Mouse (Mus musculus): ENCODE measurements around the gene Rere. TPM values are rescaled to one million over a fixed set of nuclear protein-coding genes. Genes with fewer than 3 reads are reported as not detected.

Gene Rere
- polyA plus RNA-seq, 1 experiment from 2014 or later: 18.0 TPM

DNA sequence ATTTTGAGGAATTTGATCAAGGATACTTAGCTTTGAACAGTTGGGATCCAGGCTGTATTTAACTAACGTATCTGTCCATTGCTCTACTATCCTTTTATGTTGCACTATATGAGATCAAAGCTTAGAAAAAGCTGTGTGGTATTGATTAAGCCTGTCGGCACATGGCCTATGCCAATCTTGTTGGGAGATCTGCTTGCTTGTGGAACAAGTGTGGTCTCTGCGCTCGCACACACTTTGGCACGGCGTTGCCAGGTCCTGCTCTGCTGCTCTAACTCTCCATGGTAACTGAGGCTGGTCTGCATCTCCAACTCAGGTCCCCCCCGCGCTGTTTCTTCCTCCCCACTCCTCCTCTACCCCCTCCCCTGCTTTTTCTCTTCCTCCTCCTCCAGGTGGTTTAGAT is 112.2 kb downstream of the Rere start:
- WGBS: 66% methylated on average over 8 of the region's 8 CpGs

DNA sequence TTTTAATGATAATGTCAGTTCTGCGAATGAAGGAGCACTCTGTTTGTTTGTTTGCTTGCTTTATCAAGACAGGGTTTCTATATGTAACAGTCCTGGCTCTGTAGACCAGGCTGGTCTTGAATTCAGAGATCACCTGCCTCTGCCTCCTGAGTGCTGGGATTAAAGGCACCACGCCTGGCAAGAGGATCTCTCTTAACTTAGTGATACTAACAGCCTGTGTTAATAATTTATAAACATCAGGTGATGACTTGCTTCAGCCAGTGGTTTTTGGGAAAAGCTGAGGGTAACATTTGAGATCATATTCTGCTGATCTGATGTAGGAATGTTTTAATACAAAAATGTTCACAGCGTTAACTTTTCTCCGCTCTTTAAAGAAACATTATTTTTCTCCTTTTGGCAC is 112.6 kb downstream of the Rere start:
- no peak overlapping the region for H3K4me3 ChIP-seq (ENCODE audit: low read length)
- no peaks in the 10 kb centered on the region for H3K27me3 ChIP-seq (ENCODE audit: control insufficient read depth, insufficient read depth, low read length)
- WGBS: 85% methylated on average over 4 of the region's 4 CpGs
- ATAC-seq (replicated peaks; ENCODE audit: extremely low read depth, insufficient read depth, low FRiP score): no peak
- H3K4me1 ChIP-seq (ENCODE audit: control insufficient read depth, insufficient read depth, low read length): peaks cover 44% of the 10 kb centered on the region
- no peak overlapping the region for H3K9ac ChIP-seq (ENCODE audit: low read length)
- H3K9me3 ChIP-seq (replicated peaks; ENCODE audit: control insufficient read depth, low read length): no peaks in the 10 kb centered on the region
- no peaks in the 10 kb centered on the region; the same call in 1 of the 2 replicates for H3K36me3 ChIP-seq (ENCODE audit: control insufficient read depth, insufficient read depth)
- no peak overlapping the region for H3K27ac ChIP-seq (ENCODE audit: low read length)
- no peak overlapping the region for H3K4me2 ChIP-seq (ENCODE audit: low read depth, low read length)

More for the DNA sequence above, 112.2 kb downstream of the Rere start:
- H3K27ac ChIP-seq (ENCODE audit: low read length): no peak overlapping the region
- no peak overlapping the region for H3K4me2 ChIP-seq (ENCODE audit: low read depth, low read length)
- H3K9ac ChIP-seq (ENCODE audit: low read length): no peak overlapping the region
- H3K27me3 ChIP-seq (ENCODE audit: control insufficient read depth, insufficient read depth, low read length): no peaks in the 10 kb centered on the region
- no peak overlapping the region for H3K4me3 ChIP-seq (ENCODE audit: low read length)
- H3K4me1 ChIP-seq (ENCODE audit: control insufficient read depth, insufficient read depth, low read length): peaks cover 47% of the 10 kb centered on the region
- no peaks in the 10 kb centered on the region for H3K9me3 ChIP-seq (replicated peaks; ENCODE audit: control insufficient read depth, low read length)
- ATAC-seq (replicated peaks; ENCODE audit: extremely low read depth, insufficient read depth, low FRiP score): no peak
- H3K36me3 ChIP-seq (ENCODE audit: control insufficient read depth, insufficient read depth): no peaks in the 10 kb centered on the region; the same call in 1 of the 2 replicates

DNA sequence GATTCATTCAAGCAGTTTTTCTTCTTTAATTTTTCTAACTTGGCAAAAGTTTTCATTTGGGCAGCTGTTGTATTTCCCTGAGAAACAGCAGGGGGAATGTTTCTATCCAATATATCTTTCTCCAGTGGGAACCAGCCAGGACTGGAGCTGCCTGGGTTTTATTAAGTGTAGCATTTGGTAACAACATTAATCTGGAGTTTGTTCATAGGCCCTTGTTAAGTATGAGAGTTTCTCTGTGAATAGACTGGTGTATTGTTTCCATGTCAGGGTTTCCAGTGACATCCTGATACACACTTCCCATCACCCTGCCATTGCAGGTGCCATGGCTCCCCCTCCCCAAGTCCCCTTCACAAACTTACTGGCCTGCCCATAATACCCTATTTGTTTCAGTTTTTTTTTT is 114.9 kb downstream of the Rere start:
- Histone ChIP-seq H3K9me3 (replicated peaks; ENCODE audit: control insufficient read depth, low read length) (no peaks in the 10 kb centered on the region), H3K9ac (ENCODE audit: low read length) (peak overlapping the region; percentile 8; the same call in 1 of the 2 replicates), H3K27me3 (ENCODE audit: control insufficient read depth, insufficient read depth, low read length) (no peaks in the 10 kb centered on the region), H3K36me3 (ENCODE audit: control insufficient read depth, insufficient read depth) (no peaks in the 10 kb centered on the region), H3K27ac (ENCODE audit: low read length) (peak overlapping the region; percentile 81), H3K4me1 (ENCODE audit: control insufficient read depth, insufficient read depth, low read length) (peaks cover 55% of the 10 kb centered on the region), H3K4me3 (ENCODE audit: low read length) (no peak overlapping the region), H3K4me2 (ENCODE audit: low read depth, low read length) (peak overlapping the region; percentile 40)
- peak; percentile 24; the same call in 1 of the 2 replicates for ATAC-seq (replicated peaks; ENCODE audit: extremely low read depth, insufficient read depth, low FRiP score)

DNA sequence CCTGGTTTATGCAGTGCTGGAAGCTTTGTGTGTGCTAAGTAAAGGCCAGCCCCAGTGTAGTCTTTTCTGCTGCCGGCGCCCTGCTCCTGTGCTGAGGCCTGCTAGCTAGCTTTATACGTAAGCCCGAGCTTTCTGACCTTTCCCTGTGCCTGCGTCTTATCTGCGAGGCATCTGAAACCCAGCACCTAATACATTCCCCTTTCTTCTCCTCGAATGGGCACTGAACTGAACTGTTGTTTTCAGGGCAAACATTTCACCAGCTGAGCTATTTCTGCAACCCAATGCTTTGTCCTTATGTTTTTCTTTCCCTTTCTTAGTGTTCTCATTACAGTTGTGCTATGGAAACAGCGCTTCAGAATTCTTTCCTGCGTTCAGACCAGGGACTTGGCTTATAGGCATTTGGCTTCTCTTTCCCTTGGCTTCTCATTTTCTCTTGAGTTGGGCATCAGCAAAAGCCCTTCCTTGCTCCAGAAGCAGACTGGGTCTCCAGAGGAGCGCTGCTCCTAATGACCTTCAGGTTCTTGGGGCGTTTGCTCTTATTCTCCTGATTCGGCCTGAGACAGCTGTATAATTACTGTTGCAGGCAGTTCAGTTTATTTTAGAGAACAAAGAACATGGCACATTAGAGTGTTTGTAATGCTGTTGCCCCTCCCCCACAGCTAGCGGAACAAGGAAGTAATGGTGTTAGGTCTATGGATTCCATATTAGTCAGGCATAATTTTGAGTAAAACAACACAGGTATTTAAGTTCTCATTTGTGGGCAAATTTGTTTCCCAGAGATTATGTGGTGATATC is 115.6 kb downstream of the Rere start:
- Histone ChIP-seq H3K4me1 (ENCODE audit: control insufficient read depth, insufficient read depth, low read length) (peaks cover 57% of the 10 kb centered on the region), H3K9me3 (replicated peaks; ENCODE audit: control insufficient read depth, low read length) (no peaks in the 10 kb centered on the region), H3K27ac (ENCODE audit: low read length) (peak overlapping the region; percentile 81), H3K27me3 (ENCODE audit: control insufficient read depth, insufficient read depth, low read length) (no peaks in the 10 kb centered on the region), H3K36me3 (ENCODE audit: control insufficient read depth, insufficient read depth) (no peaks in the 10 kb centered on the region), H3K9ac (ENCODE audit: low read length) (peak overlapping the region; percentile 53; the same call in 1 of the 2 replicates), H3K4me2 (ENCODE audit: low read depth, low read length) (peak overlapping the region; percentile 40), H3K4me3 (ENCODE audit: low read length) (no peak overlapping the region)
- ATAC-seq (replicated peaks; ENCODE audit: extremely low read depth, insufficient read depth, low FRiP score): 0 out of 2 replicates have a peak, but pooled peaks have one; percentile 17
- WGBS: 34% methylated on average over 13 of the region's 13 CpGs

DNA sequence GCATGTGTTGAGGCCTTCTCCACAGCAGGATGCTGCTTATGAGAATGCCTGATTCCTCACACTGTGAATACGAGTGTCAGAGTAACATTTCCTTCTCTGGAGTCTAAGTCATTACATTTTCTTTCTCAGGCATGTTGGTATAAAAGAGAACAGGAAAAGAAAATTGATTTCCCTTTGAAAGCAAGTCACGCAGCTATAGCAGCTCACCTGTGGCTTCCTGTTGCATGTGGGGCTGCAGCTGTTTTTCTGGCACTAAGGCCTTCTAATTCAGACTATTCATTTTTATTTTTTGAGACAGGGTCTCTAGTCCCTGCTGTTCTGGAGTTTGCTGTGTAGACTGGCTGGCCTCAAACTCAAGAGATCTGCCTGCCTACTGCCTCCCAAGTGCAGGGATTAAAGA is 117.6 kb downstream of the Rere start:
- Histone ChIP-seq H3K4me1 (ENCODE audit: control insufficient read depth, insufficient read depth, low read length) (peaks cover 67% of the 10 kb centered on the region), H3K9me3 (replicated peaks; ENCODE audit: control insufficient read depth, low read length) (no peaks in the 10 kb centered on the region), H3K4me3 (ENCODE audit: low read length) (no peak overlapping the region), H3K36me3 (ENCODE audit: control insufficient read depth, insufficient read depth) (no peaks in the 10 kb centered on the region), H3K4me2 (ENCODE audit: low read depth, low read length) (no peak overlapping the region), H3K9ac (ENCODE audit: low read length) (no peak overlapping the region), H3K27me3 (ENCODE audit: control insufficient read depth, insufficient read depth, low read length) (no peaks in the 10 kb centered on the region), H3K27ac (ENCODE audit: low read length) (no peak overlapping the region; the same call in 1 of the 2 replicates)
- 55% methylated on average over 2 of the region's 2 CpGs for WGBS
- no peak for ATAC-seq (replicated peaks; ENCODE audit: extremely low read depth, insufficient read depth, low FRiP score)

DNA sequence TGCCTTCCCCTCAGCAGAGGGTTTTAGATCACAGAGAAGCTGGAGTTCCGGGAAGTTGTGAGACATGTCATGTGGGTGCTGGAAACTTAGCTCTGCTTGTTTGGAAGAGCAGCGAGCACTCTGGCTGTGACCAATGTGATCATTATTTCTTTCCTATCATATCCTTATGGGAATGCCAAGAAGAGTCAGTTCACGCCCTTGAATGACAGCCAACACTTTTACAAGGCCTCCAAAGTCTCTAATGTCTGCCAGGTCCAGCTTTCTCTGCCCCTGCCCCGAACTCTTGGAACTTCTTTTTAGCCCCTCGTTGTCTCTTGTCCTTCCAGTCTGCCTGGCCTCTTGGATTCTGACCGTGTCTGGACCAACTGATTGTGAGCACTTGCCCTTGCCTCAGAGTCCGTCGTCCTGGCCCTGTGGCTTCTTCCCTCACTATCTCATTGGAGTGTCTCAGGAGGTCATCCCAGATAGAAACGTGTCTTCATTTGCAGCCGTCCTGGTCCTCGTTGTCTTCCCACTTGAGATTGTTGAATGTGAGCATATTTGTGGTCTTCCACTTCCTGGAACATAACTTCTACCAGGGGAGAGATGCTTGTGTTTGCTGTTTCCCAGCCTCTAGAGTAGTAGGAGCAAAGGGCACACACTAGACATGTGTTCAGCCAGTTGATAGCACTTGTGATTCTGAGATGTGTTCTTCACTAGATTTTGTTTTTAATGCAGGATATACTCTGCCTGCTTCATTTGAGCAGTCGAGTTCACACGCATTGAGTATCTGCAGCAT is 120.6 kb downstream of the Rere start:
- 0 out of 2 replicates have a peak, but pooled peaks cover 2% of the 10 kb centered on the region for H3K36me3 ChIP-seq (ENCODE audit: control insufficient read depth, insufficient read depth)
- H3K4me1 ChIP-seq (ENCODE audit: control insufficient read depth, insufficient read depth, low read length): peaks cover 81% of the 10 kb centered on the region
- no peak for ATAC-seq (replicated peaks; ENCODE audit: extremely low read depth, insufficient read depth, low FRiP score)
- no peak overlapping the region for H3K9ac ChIP-seq (ENCODE audit: low read length)
- H3K4me2 ChIP-seq (ENCODE audit: low read depth, low read length): no peak overlapping the region
- peak overlapping the region; percentile 12; the same call in 1 of the 2 replicates for H3K27ac ChIP-seq (ENCODE audit: low read length)
- H3K9me3 ChIP-seq (replicated peaks; ENCODE audit: control insufficient read depth, low read length): no peaks in the 10 kb centered on the region
- H3K4me3 ChIP-seq (ENCODE audit: low read length): no peak overlapping the region
- WGBS: 30% methylated on average over 13 of the region's 13 CpGs
- no peaks in the 10 kb centered on the region for H3K27me3 ChIP-seq (ENCODE audit: control insufficient read depth, insufficient read depth, low read length)

DNA sequence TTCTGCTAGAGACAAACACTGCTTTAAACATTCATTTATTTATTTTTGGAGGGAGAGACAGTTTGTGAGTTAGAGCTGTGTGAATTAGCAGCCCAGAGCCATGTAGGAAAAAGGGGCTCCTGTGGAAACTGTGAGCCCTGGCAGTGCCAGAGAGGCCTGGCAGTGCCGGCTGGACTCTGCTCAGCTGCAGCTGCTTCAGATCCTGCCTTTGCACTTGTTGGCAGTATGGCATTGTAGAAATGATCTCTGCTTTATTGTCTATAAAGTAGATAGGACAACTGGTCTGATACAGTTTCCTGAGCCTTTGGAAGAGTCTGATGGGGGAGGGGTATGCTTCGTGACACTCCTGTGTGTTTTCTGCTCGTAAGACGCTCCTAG is 121.2 kb downstream of the Rere start:
- no peak for ATAC-seq (replicated peaks; ENCODE audit: extremely low read depth, insufficient read depth, low FRiP score)
- H3K36me3 ChIP-seq (ENCODE audit: control insufficient read depth, insufficient read depth): peaks cover 4% of the 10 kb centered on the region; the same call in 1 of the 2 replicates
- no peaks in the 10 kb centered on the region for H3K9me3 ChIP-seq (replicated peaks; ENCODE audit: control insufficient read depth, low read length)
- no peak overlapping the region for H3K27ac ChIP-seq (ENCODE audit: low read length)
- H3K4me3 ChIP-seq (ENCODE audit: low read length): no peak overlapping the region
- no peak overlapping the region for H3K9ac ChIP-seq (ENCODE audit: low read length)
- H3K27me3 ChIP-seq (ENCODE audit: control insufficient read depth, insufficient read depth, low read length): no peaks in the 10 kb centered on the region
- H3K4me2 ChIP-seq (ENCODE audit: low read depth, low read length): no peak overlapping the region
- 61% methylated on average over 4 of the region's 4 CpGs for whole genome bisulfite sequencing
- H3K4me1 ChIP-seq (ENCODE audit: control insufficient read depth, insufficient read depth, low read length): peaks cover 79% of the 10 kb centered on the region

DNA sequence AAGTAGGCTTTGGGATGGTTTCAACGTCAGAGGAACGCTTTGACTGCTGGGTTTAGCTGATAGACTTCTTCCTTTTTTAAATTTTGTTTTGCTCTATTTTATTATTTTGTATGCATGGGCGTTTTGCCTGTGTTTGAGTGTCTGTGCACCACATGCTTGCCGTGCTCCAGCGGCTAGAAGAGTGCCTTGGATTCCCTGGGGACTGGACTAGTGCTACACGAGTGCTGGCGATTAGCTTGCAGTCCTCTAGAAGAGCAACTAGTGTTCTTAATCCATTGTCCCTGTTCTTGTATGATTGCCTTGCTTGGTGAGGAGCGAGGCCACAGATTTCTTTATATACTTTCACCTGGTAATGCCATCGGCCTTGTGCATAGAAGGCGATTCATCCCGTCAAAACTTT is 122.5 kb downstream of the Rere start:
- H3K4me3 ChIP-seq (ENCODE audit: low read length): no peak overlapping the region
- peaks cover 9% of the 10 kb centered on the region; the same call in 1 of the 2 replicates for H3K36me3 ChIP-seq (ENCODE audit: control insufficient read depth, insufficient read depth)
- H3K4me1 ChIP-seq (ENCODE audit: control insufficient read depth, insufficient read depth, low read length): peaks cover 78% of the 10 kb centered on the region
- no peak overlapping the region for H3K9ac ChIP-seq (ENCODE audit: low read length)
- ATAC-seq (replicated peaks; ENCODE audit: extremely low read depth, insufficient read depth, low FRiP score): no peak
- no peaks in the 10 kb centered on the region for H3K27me3 ChIP-seq (ENCODE audit: control insufficient read depth, insufficient read depth, low read length)
- H3K4me2 ChIP-seq (ENCODE audit: low read depth, low read length): no peak overlapping the region
- WGBS: 56% methylated on average over 11 of the region's 11 CpGs
- no peaks in the 10 kb centered on the region for H3K9me3 ChIP-seq (replicated peaks; ENCODE audit: control insufficient read depth, low read length)
- no peak overlapping the region for H3K27ac ChIP-seq (ENCODE audit: low read length)

DNA sequence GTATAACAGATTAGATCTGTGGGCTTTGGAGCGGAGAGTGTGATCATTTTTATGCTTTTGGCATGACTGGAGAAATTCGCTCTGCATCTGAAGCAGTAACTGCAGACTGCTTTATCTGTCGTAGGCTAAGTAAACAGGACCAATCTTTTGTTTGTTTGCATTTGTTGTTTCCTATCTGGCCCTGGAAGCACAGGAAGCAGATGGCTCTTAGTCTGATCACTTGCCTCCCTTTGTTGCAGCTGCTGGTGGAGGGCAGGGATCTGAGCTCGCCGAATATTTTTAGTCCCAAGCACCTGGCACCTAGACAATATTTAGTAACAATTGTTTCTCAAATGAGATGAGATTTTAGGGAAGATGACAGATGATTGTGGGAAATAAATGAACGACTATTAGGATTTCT is 123.1 kb downstream of the Rere start:
- H3K27ac ChIP-seq (ENCODE audit: low read length): peak overlapping the region; percentile 40; the same call in 1 of the 2 replicates
- no peak overlapping the region for H3K9ac ChIP-seq (ENCODE audit: low read length)
- WGBS: 30% methylated on average over 6 of the region's 6 CpGs
- peak overlapping the region; percentile 17; the same call in 1 of the 2 replicates for H3K4me2 ChIP-seq (ENCODE audit: low read depth, low read length)
- no peaks in the 10 kb centered on the region for H3K27me3 ChIP-seq (ENCODE audit: control insufficient read depth, insufficient read depth, low read length)
- peaks cover 9% of the 10 kb centered on the region; the same call in 1 of the 2 replicates for H3K36me3 ChIP-seq (ENCODE audit: control insufficient read depth, insufficient read depth)
- no peak overlapping the region for H3K4me3 ChIP-seq (ENCODE audit: low read length)
- no peak for ATAC-seq (replicated peaks; ENCODE audit: extremely low read depth, insufficient read depth, low FRiP score)
- peaks cover 75% of the 10 kb centered on the region for H3K4me1 ChIP-seq (ENCODE audit: control insufficient read depth, insufficient read depth, low read length)
- no peaks in the 10 kb centered on the region for H3K9me3 ChIP-seq (replicated peaks; ENCODE audit: control insufficient read depth, low read length)
